Comparison of ENCODE assay signal across 8 mouse cellular contexts in genomic region chr5:134637820-134638367, GRCm38 (mm10). TPM values are rescaled to one million over a fixed set of nuclear protein-coding genes. Genes with fewer than 3 reads are reported as not detected.
DNase-seq lines count a peak whose midpoint lies in the region; ATAC-seq lines count a peak whose summit lies in the region.

No protein-coding gene starts in this region.

- H3K27ac ChIP-seq in lung, embryonic 16.5 days (ENCODE audit: low read length) = peak overlapping the region; percentile 94
- H3K27ac ChIP-seq in forebrain, embryonic 10.5 days = peak overlapping the region; percentile 99
- peak overlapping the region; percentile 97 for H3K27ac ChIP-seq in limb, embryonic 15.5 days

- 13% methylated on average over 5 of the region's 5 CpGs for WGBS in lung, embryonic 16.5 days
- WGBS in forebrain, embryonic 10.5 days = 40% methylated on average over 5 of the region's 5 CpGs
- 9% methylated on average over 5 of the region's 5 CpGs for WGBS in limb, embryonic 15.5 days

- DNase-seq in lung, postnatal 25 days (ENCODE audit: low spot score) = no peak
- DNase-seq in forebrain, embryonic 10.5 days (ENCODE audit: extremely low spot score, low spot score) = no peak
- DNase-seq in splenic B cell, adult 2 months (ENCODE audit: low read depth, low spot score) = peak; percentile 42
- no peak for DNase-seq in gastrocnemius, postnatal 4 days (ENCODE audit: low spot score in 2 of 2)

- ATAC-seq in lung, embryonic 16.5 days (ENCODE audit: low read depth) = no peak
- ATAC-seq in limb, embryonic 15.5 days (ENCODE audit: insufficient number of reproducible peaks, low FRiP score, low TSS enrichment, low read depth) = no peak
- no peak for ATAC-seq in megakaryocyte progenitor cell, adult 5-6 weeks (replicated peaks; ENCODE audit: poor library complexity)
- ATAC-seq in cerebellum, adult (ENCODE audit: insufficient number of reproducible peaks, low FRiP score, low TSS enrichment) = no peak

- H3K9ac ChIP-seq in lung, embryonic 16.5 days (ENCODE audit: low read length) = peak overlapping the region; percentile 91
- H3K9ac ChIP-seq in limb, embryonic 15.5 days = peak overlapping the region; percentile 100

- peaks cover 7% of the 10 kb centered on the region for H3K36me3 ChIP-seq in lung, embryonic 16.5 days (ENCODE audit: control insufficient read depth, insufficient read depth, low read length)
- H3K36me3 ChIP-seq in forebrain, embryonic 10.5 days (replicated peaks) = peaks cover 47% of the 10 kb centered on the region
- peaks cover 29% of the 10 kb centered on the region for H3K36me3 ChIP-seq in limb, embryonic 15.5 days
- H3K36me3 ChIP-seq in splenic B cell, adult 2 months (ENCODE audit: control insufficient read depth, insufficient read depth, low read length, poor library complexity, severe bottlenecking) = peaks cover 6% of the 10 kb centered on the region; the same call in 1 of the 2 replicates

- no peaks in the 10 kb centered on the region for H3K9me3 ChIP-seq in lung, embryonic 16.5 days (ENCODE audit: control insufficient read depth, low read length)
- H3K9me3 ChIP-seq in forebrain, embryonic 10.5 days = no peaks in the 10 kb centered on the region
- no peaks in the 10 kb centered on the region for H3K9me3 ChIP-seq in limb, embryonic 15.5 days

- peak overlapping the region; percentile 89 for H3K4me2 ChIP-seq in lung, embryonic 16.5 days (ENCODE audit: low read depth, low read length)
- H3K4me2 ChIP-seq in limb, embryonic 15.5 days = peak overlapping the region; percentile 63

- peak overlapping the region; percentile 65 for H3K4me3 ChIP-seq in lung, embryonic 16.5 days (ENCODE audit: low read length)
- peak overlapping the region; percentile 99 for H3K4me3 ChIP-seq in forebrain, embryonic 10.5 days
- H3K4me3 ChIP-seq in limb, embryonic 15.5 days = peak overlapping the region; percentile 97

- H3K27me3 ChIP-seq in lung, embryonic 16.5 days (ENCODE audit: control insufficient read depth, insufficient read depth, low read depth, low read length) = no peaks in the 10 kb centered on the region
- H3K27me3 ChIP-seq in forebrain, embryonic 10.5 days (ENCODE audit: poor library complexity, severe bottlenecking) = no peaks in the 10 kb centered on the region
- no peaks in the 10 kb centered on the region for H3K27me3 ChIP-seq in limb, embryonic 15.5 days
- no peaks in the 10 kb centered on the region for H3K27me3 ChIP-seq in splenic B cell, adult 2 months (ENCODE audit: control insufficient read depth, insufficient read depth, low read length, poor library complexity, severe bottlenecking)

- peaks cover 11% of the 10 kb centered on the region for H3K4me1 ChIP-seq in lung, embryonic 16.5 days (replicated peaks; ENCODE audit: control insufficient read depth, insufficient read depth, low read length)
- peaks cover 18% of the 10 kb centered on the region for H3K4me1 ChIP-seq in forebrain, embryonic 10.5 days
- peaks cover 15% of the 10 kb centered on the region for H3K4me1 ChIP-seq in limb, embryonic 15.5 days

RNA-seq across cellular contexts. Expression of gene Eif4h, which starts 1.4 kb away (rescaled TPM):
- 493 and 502 TPM in 2 replicates for polyA plus RNA-seq in lung, embryonic 16.5 days (2015; fragmentation: Nextera tagmentation; extraction: Ambion mirVana)
- polyA plus RNA-seq in forebrain, embryonic 10.5 days (2016; fragmentation: Nextera tagmentation; extraction: Ambion mirVana) = 571 and 588 TPM in 2 replicates
- polyA plus RNA-seq in limb, embryonic 15.5 days (2015; fragmentation: Nextera tagmentation; extraction: Ambion mirVana) = 408 and 425 TPM in 2 replicates
- total RNA-seq in megakaryocyte progenitor cell, adult 5-6 weeks (2015) = 201 and 220 TPM in 2 replicates
- 238 and 266 TPM in 2 replicates for total RNA-seq in megakaryocyte progenitor cell, adult 5-6 weeks (2017)
- 100 to 1,000 TPM; 208 to 209 TPM for total RNA-seq in gastrocnemius, postnatal 4 days (2021)

RNA-seq across cellular contexts. Expression of gene Lat2, which starts 23.1 kb away (rescaled TPM):
- polyA plus RNA-seq in lung, embryonic 16.5 days (2015; fragmentation: Nextera tagmentation; extraction: Ambion mirVana) = 1.8 and 3.3 TPM in 2 replicates
- polyA plus RNA-seq in forebrain, embryonic 10.5 days (2016; fragmentation: Nextera tagmentation; extraction: Ambion mirVana) = 2.8 and 4.2 TPM in 2 replicates
- polyA plus RNA-seq in limb, embryonic 15.5 days (2015; fragmentation: Nextera tagmentation; extraction: Ambion mirVana) = 7.9 and 8.8 TPM in 2 replicates
- total RNA-seq in megakaryocyte progenitor cell, adult 5-6 weeks (2015) = 33.7 and 35.8 TPM in 2 replicates
- total RNA-seq in megakaryocyte progenitor cell, adult 5-6 weeks (2017) = 48.6 and 67.4 TPM in 2 replicates
- 1 to 10 TPM; 4.5 to 6.3 TPM for total RNA-seq in gastrocnemius, postnatal 4 days (2021)

RNA-seq across cellular contexts. Expression of gene Limk1, which starts 50.5 kb away (rescaled TPM):
- polyA plus RNA-seq in lung, embryonic 16.5 days (2015; fragmentation: Nextera tagmentation; extraction: Ambion mirVana) = 8.3 and 9.1 TPM in 2 replicates
- 6.2 and 7.1 TPM in 2 replicates for polyA plus RNA-seq in forebrain, embryonic 10.5 days (2016; fragmentation: Nextera tagmentation; extraction: Ambion mirVana)
- 4.7 and 7.0 TPM in 2 replicates for polyA plus RNA-seq in limb, embryonic 15.5 days (2015; fragmentation: Nextera tagmentation; extraction: Ambion mirVana)
- total RNA-seq in megakaryocyte progenitor cell, adult 5-6 weeks (2015) = 14.1 and 15.2 TPM in 2 replicates
- 11.5 and 16.6 TPM in 2 replicates for total RNA-seq in megakaryocyte progenitor cell, adult 5-6 weeks (2017)
- total RNA-seq in gastrocnemius, postnatal 4 days (2021) = 10 to 100 TPM; 15.2 to 18.6 TPM

RNA-seq across cellular contexts. Expression of gene Rfc2, which starts 56.7 kb away (rescaled TPM):
- polyA plus RNA-seq in lung, embryonic 16.5 days (2015; fragmentation: Nextera tagmentation; extraction: Ambion mirVana) = 255 and 270 TPM in 2 replicates
- 440 and 447 TPM in 2 replicates for polyA plus RNA-seq in forebrain, embryonic 10.5 days (2016; fragmentation: Nextera tagmentation; extraction: Ambion mirVana)
- polyA plus RNA-seq in limb, embryonic 15.5 days (2015; fragmentation: Nextera tagmentation; extraction: Ambion mirVana) = 226 and 241 TPM in 2 replicates
- total RNA-seq in megakaryocyte progenitor cell, adult 5-6 weeks (2015) = 230 and 236 TPM in 2 replicates
- total RNA-seq in megakaryocyte progenitor cell, adult 5-6 weeks (2017) = 145 and 166 TPM in 2 replicates
- 10 to 100 TPM; 42.6 to 45.0 TPM for total RNA-seq in gastrocnemius, postnatal 4 days (2021)
